Mouse (Mus musculus) cerebellum, postnatal 4 days (tissue): ENCODE measurements at regions not wholly inside any gene's neighbourhood (a gene's known extent, or its start where the extent isn't known, plus 50 kb on each side); places are given as distances from the start of the nearest gene placed in this dataset.
A peak's percentile ranks its signal among the peaks of the same experiment; 100 is the strongest.
"Not testable (repeated sequence)": the region's sequence is repeated elsewhere in the genome, so short reads cannot be mapped to it uniquely, and the experiment has no call there.

ENCODE experiments used
- DNase-seq, 2 experiments: peaks; one replicate each; pipeline ENCODE4 v3.0.0; 2022; ENCODE audit warnings: low spot score in 2 of 2, mixed read lengths in 1 of 2

DNA sequence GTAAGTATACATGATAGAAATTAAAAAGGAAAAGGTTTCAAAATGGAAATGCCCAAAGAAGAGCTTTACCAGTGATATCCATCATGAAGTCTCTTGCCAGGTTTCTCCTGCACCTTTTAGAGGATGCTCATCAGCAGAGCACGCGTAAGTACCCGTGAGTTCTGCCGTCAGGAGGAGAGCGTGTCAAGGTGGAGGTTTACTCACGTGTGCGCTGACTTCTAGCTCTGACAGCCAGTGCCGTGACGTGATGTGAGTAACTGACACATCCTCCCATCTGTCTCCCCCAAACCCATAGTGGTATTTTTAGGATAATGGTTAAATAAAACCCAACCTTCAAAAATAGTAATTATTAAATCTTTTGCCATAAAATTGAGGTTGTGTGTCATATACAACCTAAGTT lies 55.3 kb downstream of the Adra2a start:
- no peak for DNase-seq

DNA sequence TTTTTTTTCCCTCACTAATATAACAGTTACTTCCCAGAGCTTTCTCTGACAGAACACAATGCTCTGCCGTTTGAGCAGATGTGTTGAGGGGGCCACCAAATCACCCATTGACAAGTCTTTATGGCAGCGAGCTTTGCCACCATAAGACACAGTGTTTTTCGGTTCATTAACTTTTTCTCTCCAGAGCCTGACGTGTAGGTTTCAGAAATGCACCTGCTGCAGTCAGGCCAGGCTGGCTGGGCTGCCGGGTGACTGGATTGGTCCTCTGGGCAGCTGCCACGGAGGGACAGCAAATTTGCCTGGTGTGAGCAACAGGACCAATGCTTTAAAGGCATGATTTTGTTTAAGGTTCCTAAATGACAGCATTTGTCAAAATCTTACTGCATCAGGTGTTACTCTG lies 55.8 kb downstream of the Adra2a start:
- DNase-seq: no peak

GRCm38 (mm10) chr19:54106571-54106970 lies 62.6 kb downstream of the Adra2a start:
- DNase-seq: no peak

- DNase-seq: no peak
These were observed 63.3 kb downstream of the Adra2a start for GRCm38 (mm10) chr19:54107103-54107821.

DNA sequence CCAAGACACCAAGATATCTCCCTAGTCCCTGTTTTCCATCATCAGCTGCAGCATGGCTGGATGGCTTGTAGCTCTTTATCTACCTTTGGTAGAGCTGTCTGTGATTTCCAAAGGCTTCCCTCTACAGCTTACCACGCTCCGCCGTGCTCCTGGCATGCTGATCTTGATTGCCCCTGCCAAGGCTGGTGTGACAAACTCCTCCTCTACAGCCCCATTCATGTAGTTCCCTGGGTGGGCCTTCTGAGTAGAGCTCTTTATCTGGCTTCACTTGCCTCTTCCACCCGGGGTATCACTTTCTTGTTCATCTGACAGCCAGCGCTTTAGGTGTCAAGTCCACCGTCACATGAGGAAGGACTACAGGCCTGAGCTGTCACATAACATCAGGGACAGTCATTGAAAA lies 66.1 kb downstream of the Adra2a start:
- no peak for DNase-seq

DNA sequence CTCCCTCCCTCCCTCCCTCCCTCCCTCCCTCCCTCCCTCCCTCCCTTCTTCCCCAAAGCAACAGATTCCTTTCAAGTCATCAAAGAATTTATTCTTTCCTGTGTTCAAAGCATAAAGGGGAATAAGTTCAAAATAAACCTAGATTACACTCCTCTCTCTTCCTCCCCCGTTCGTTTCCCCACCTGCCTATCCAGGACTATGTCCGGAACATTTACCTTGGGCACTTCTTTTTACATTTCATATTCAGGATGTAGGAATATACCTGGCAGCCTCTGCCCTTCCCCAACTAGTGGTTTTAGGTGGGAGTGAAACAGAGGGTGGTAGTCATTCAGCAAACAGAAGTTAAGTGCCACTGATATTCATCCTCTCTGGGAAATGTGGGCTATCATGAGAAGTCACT lies 68.7 kb downstream of the Adra2a start:
- DNase-seq: no peak

GRCm38 (mm10) chr19:54113421-54113820 lies 69.5 kb downstream of the Adra2a start:
- no peak for DNase-seq

DNA sequence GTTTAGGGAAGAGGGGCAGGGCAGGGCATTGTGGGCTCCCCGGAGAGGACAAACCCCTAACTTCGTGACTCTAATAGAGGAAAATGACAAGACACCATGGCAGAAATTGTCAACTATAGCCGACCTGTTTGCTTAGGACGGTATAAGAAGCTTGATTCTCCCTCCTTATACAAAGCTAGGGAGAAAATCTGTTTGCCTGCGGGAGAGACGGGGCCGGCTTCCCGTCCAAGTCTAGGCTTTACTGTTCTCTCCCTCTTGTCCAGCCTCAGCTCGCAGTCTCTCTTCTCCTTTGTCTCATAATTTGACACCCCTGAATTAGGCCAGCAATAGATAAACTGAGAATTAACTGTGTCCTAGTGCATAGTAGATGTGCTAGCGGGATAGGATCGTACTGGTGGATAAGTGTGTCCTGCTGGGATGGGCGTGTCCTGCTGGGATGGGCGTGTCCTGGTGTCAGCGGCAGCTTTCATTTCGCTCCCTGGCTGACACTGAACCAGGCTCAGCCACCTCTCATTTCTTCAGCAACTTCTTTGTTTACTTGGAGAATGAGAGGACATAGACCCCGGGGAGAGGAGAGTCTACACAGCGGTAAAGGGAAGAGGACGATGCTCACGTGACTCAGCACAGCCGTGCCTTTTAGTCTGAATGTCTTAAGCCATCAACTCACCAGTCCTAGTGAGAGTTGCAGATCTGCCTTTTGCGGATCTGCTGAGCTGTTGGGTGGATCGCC lies 70.8 kb downstream of the Adra2a start:
- DNase-seq: peak in 1 of 2 experiments; percentile 36

DNA sequence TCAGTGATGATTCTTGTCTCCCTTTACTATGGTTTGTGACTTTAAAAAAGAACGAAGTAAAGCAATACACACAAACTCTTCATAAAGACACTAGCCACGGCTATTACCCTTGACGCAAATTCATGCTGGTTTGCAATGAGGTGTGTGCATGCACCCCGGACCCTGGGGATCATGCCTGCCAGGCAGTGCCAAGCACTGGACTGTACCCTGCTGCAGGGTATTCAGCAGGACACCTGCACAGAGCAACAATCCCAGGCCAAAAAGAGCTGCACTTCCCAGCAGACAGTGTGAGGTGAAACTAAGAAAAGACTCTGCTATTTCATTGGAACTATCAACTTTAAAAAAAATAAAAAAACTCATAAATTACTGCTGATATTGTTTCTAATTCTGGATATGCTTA lies 71.4 kb downstream of the Adra2a start:
- DNase-seq: no peak

GRCm38 (mm10) chr19:54116829-54117228 lies 72.9 kb downstream of the Adra2a start:
- DNase-seq: no peak

DNA sequence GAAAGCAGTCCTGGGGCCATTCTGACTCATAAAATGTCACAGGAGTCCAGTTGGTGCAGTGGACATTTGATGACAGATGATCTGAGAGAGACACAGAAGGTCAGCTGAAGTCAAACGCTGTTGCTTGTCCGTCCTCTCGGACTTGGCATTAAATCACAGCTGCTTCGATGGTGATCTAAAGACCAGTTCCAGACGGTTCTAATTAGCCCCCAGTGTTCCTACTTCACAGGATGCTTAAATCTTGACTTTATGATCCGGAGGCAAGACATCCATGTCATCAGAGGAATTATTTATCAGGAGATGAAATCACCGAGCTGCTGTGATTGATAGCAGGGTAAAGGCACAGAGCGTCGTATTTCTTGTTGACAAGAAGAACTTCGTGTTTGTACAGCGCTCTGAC lies 73.7 kb downstream of the Adra2a start:
- no peak for DNase-seq

DNA sequence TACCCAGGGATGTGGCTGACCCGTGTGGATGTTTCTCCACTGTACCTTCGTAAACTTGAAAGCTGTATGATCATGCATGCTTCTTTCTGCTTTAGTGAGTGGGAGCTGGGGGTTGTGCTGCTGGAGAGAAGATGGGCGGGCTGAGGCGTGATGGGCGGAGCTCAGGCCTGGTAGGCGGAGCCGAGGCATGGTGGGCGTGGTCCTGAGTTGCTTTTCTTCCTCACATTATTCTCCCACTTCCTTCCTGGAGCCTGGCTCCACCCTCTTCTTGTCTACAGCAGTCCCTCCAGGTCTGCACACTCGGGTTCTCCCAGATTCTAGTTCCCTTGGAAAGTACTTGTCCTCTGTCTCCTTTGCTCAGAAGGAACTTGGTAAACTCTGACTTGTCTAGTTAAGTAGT lies 79.6 kb downstream of the Adra2a start:
- DNase-seq: no peak

GRCm38 (mm10) chr19:54151766-54152165 lies 107.8 kb downstream of the Adra2a start:
- not testable (repeated sequence) for DNase-seq

GRCm38 (mm10) chr19:54154400-54154799 lies 110.4 kb downstream of the Adra2a start:
- DNase-seq: no peak

DNA sequence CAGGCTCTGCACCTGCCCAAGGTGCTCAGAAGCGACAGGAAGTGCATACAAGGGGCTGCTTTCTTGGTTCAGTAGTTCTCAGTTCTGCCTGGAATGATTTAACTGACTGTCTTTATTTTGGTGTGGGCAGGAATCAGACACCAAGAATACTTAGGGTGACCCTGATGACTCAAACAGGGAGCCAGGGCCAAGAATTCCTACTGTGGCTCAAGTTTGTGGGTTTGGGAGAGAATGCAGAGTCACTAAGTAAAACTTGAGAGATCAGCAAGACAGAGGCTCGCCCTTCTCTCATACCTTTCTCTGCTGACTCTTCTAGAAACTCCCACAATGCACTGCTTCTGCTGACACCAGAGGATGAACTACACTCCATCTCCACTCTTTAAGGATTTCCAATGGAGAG lies 126.4 kb downstream of the Adra2a start:
- DNase-seq: no peak

GRCm38 (mm10) chr19:54174090-54175055 lies 130.4 kb downstream of the Adra2a start:
- DNase-seq: no peak

GRCm38 (mm10) chr19:54175766-54176165 lies 131.8 kb downstream of the Adra2a start:
- no peak for DNase-seq

GRCm38 (mm10) chr19:54177491-54177890 lies 133.5 kb downstream of the Adra2a start:
- no peak for DNase-seq

GRCm38 (mm10) chr19:54200407-54200806 lies 156.5 kb downstream of the Adra2a start:
- no peak for DNase-seq

GRCm38 (mm10) chr19:54202456-54202855 lies 158.5 kb downstream of the Adra2a start:
- no peak for DNase-seq

DNA sequence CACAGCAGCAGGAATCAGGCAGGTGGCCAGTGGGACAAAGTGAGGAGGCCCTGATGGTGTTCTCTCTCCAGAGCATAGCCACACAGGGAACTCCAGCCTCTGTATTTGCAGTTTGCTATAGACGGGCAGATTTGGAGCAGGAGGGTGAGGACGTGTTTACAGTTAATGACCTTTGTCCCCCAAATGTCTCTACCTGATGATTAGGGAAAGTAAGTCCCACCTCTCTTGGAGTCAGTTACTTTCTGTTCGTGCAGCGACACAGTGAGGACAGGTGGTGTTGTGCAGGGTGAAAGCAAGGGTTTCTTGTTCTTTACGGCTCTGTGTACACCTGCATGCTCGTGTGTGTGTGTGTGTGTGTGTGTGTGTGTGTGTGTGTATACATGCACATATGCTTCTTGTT lies 162.9 kb downstream of the Adra2a start:
- DNase-seq: no peak

- no peak for DNase-seq
These were observed 168.2 kb downstream of the Adra2a start for GRCm38 (mm10) chr19:54212169-54212568.
